Mouse (Mus musculus): ENCODE data around the gene 4930438A08Rik.

DNA sequence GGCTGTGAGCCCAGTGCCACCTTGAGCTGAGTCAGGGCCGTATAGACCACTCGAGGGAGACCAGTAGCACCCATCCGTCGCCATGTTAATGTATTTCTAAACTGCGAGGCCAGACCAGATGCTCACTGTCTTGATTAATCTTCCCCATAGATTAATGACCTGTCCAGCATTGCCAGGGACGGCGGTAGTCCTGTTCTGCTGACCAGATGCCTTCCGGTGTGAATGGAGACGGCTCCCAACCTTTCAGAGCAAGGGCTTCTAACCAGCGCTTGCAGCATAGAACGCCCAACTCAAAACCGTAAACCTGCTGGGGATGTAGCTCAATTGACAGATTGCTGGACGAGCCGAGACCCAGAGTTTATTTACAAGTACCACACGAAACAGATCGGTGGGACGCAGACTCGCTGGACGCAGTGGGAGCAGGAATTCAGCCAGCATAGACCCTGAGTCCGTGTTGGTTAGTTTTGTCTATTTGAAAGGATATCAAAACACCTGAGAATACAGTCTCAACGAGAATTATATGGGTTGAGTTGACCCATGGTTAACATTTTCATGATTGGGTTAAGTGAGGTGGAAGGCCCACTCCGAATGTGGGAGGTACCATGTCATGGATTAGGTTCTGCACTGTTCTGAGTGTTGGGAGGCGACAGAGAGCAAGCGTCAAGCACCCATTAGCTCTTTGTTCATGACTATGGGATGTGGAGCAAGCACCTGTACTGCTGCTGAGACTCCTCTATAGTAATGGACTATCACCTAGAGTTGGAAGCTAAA lies 49.2 kb downstream of the 4930438A08Rik start:
- no peak; the same call in 1 of the 2 replicates for TF ChIP-seq POLR2A (IDR thresholded peaks at IDR 0.05; ENCODE audit: low read depth, low read length)
- no peak for TF ChIP-seq CTCF (IDR thresholded peaks at IDR 0.05; ENCODE audit: borderline replicate concordance, insufficient read depth, low read length)

Measured in embryonic fibroblast, embryonic 13.5 days (primary cell).